Mouse (Mus musculus) urinary bladder, adult 2 months (tissue): ENCODE data around the gene Megf6. TPM values are rescaled to one million over a fixed set of nuclear protein-coding genes. Genes with fewer than 3 reads are reported as not detected.
A peak's percentile ranks its signal among the peaks of the same experiment; 100 is the strongest.

Experiments used
- DNase-seq: peaks from one replicate; pipeline ENCODE4 v3.0.0; 2022; ENCODE audit warnings: low spot score
- polyA plus RNA-seq: library from polyadenylated mRNA; depleted of rRNA; stranded (reverse); fragments of >200 nt; gene quantifications from 2 replicates; pipeline ENCODE4 v1.2.3, GENCODE M21; 2012

Gene Megf6
- polyA plus RNA-seq, 1 experiment: 11.1 TPM

- no peak for DNase-seq
Observed at GRCm38 (mm10) chr4:154249316-154249715, 78.8 kb downstream of the Megf6 start.

GRCm38 (mm10) chr4:154252537-154253255 is 82.2 kb downstream of the Megf6 start:
- no peak for DNase-seq

GRCm38 (mm10) chr4:154260755-154261154 is 90.2 kb downstream of the Megf6 start:
- no peak for DNase-seq

- no peak for DNase-seq
Observed at GRCm38 (mm10) chr4:154262071-154262470, 91.5 kb downstream of the Megf6 start.

- DNase-seq: no peak
Observed at GRCm38 (mm10) chr4:154267511-154267910, 97.0 kb downstream of the Megf6 start.

- peak; percentile 67 for DNase-seq
Observed at GRCm38 (mm10) chr4:154269520-154269919, 99.0 kb downstream of the Megf6 start.

GRCm38 (mm10) chr4:154273000-154273399 is 102.5 kb downstream of the Megf6 start:
- DNase-seq: no peak

- DNase-seq: no peak
Observed at GRCm38 (mm10) chr4:154279481-154279880, 109.0 kb downstream of the Megf6 start.

GRCm38 (mm10) chr4:154283671-154284070 is 113.1 kb downstream of the Megf6 start:
- DNase-seq: no peak

GRCm38 (mm10) chr4:154293735-154294201 is 123.2 kb downstream of the Megf6 start:
- no peak for DNase-seq

- DNase-seq: no peak
Observed at GRCm38 (mm10) chr4:154294262-154294731, 123.8 kb downstream of the Megf6 start.

- no peak for DNase-seq
Observed at GRCm38 (mm10) chr4:154297761-154298160, 127.2 kb downstream of the Megf6 start.

- DNase-seq: peak; percentile 57
Observed at GRCm38 (mm10) chr4:154299541-154300271, 129.2 kb downstream of the Megf6 start.

GRCm38 (mm10) chr4:154301466-154301881 is 130.9 kb downstream of the Megf6 start, which contains the start of gene Arhgef16:
Arhgef16 (minus strand) TSS chr4:154301676.
- DNase-seq: no peak

GRCm38 (mm10) chr4:154309131-154309530 is 138.6 kb downstream of the Megf6 start:
- no peak for DNase-seq

GRCm38 (mm10) chr4:154310576-154311262 is 140.2 kb downstream of the Megf6 start:
- DNase-seq: no peak

GRCm38 (mm10) chr4:154312143-154312812 is 141.7 kb downstream of the Megf6 start:
- no peak for DNase-seq

GRCm38 (mm10) chr4:154312935-154313621 is 142.5 kb downstream of the Megf6 start:
- DNase-seq: no peak

- no peak for DNase-seq
Observed at GRCm38 (mm10) chr4:154313622-154313967, 143.1 kb downstream of the Megf6 start.
